Mouse (Mus musculus) embryo, embryonic 10.5 days (tissue): ENCODE results near the gene Hoxa2.

Experiments
- DNase-seq: peaks from one replicate; pipeline ENCODE4 v3.0.0-alpha.2; 2015; ENCODE audit warnings: low spot score

The Hoxa2 gene

GRCm38 (mm10) chr6:52138576-52138975 is 26.1 kb downstream of the Hoxa2 start:
- peak; percentile 60 for DNase-seq

GRCm38 (mm10) chr6:52137841-52138535 is 26.6 kb downstream of the Hoxa2 start:
- DNase-seq, result peak; percentile 83

GRCm38 (mm10) chr6:52123673-52124072 is 41.0 kb downstream of the Hoxa2 start:
- DNase-seq, result no peak

GRCm38 (mm10) chr6:52121173-52121572 is 43.5 kb downstream of the Hoxa2 start:
- DNase-seq, result no peak

- peak; percentile 68 for DNase-seq
These were observed 45.6 kb downstream of the Hoxa2 start for GRCm38 (mm10) chr6:52118903-52119635.

- no peak for DNase-seq
These were observed 48.7 kb downstream of the Hoxa2 start for GRCm38 (mm10) chr6:52115899-52116298.
